21 mouse cellular contexts compared by ENCODE assay signal in the genomic region with DNA sequence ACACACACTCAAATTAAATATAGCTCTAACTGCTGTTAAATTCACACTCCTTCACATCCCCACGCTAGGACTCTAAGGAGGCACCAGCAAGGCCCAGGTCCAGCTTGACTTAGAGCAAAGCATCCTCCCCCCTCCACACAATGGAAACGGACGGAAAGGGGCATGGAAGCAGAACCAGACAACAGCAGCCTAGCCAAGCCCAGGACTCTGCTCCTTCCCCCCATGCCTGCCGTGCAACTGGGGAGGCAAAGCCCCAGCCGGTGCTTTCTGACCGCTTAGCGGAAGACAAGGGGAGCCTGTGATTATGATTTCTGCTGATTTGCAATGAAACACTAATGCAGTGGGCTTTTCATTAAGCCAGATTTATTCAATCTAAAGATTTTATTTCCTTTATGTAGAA.
A peak's percentile ranks its signal among the peaks of the same experiment; 100 is the strongest.
DNase-seq lines count a peak whose midpoint lies in the region; ATAC-seq lines count a peak whose summit lies in the region.
"Had no signal": no experiment of that assay in that cellular context is flagged by ENCODE, and none has a peak within 500 bp of the region (broad histone marks: within the 10 kb centered on the region; RNA-seq: fewer than 3 reads in every experiment).

No protein-coding gene starts in this region.

- H3K9ac ChIP-seq in midbrain, embryonic 13.5 days (replicated peaks): no peak overlapping the region
- H3K9ac ChIP-seq in midbrain, embryonic 15.5 days: no peak overlapping the region
- no peak overlapping the region for H3K9ac ChIP-seq in neural tube, embryonic 15.5 days (replicated peaks)
- H3K9ac ChIP-seq: embryonic facial prominence, embryonic 13.5 days; forebrain, postnatal 0 days; liver, postnatal 0 days; stomach, embryonic 15.5 days had no signal

- H3K27me3 ChIP-seq in heart, embryonic 10.5 days (ENCODE audit: insufficient read depth, poor library complexity, severe bottlenecking): peaks cover 31% of the 10 kb centered on the region
- H3K27me3 ChIP-seq in midbrain, embryonic 10.5 days (ENCODE audit: low read depth, poor library complexity, severe bottlenecking): peaks cover 37% of the 10 kb centered on the region
- peaks cover 28% of the 10 kb centered on the region for H3K27me3 ChIP-seq in midbrain, embryonic 13.5 days
- no peaks in the 10 kb centered on the region for H3K27me3 ChIP-seq in midbrain, embryonic 15.5 days (replicated peaks)
- H3K27me3 ChIP-seq in neural tube, embryonic 15.5 days (replicated peaks): peaks cover 2% of the 10 kb centered on the region; the same call in 1 of the 2 replicates

- H3K4me1 ChIP-seq in heart, embryonic 10.5 days: peaks cover 83% of the 10 kb centered on the region
- H3K4me1 ChIP-seq in midbrain, embryonic 10.5 days: peaks cover 86% of the 10 kb centered on the region
- peaks cover 77% of the 10 kb centered on the region for H3K4me1 ChIP-seq in midbrain, embryonic 13.5 days (replicated peaks)
- peaks cover 74% of the 10 kb centered on the region for H3K4me1 ChIP-seq in midbrain, embryonic 15.5 days
- peaks cover 70% of the 10 kb centered on the region for H3K4me1 ChIP-seq in neural tube, embryonic 15.5 days

- 56% methylated on average over 7 of the region's 7 CpGs for WGBS in heart, embryonic 10.5 days
- 31% methylated on average over 7 of the region's 7 CpGs for WGBS in midbrain, embryonic 10.5 days
- 22% methylated on average over 7 of the region's 7 CpGs for WGBS in midbrain, embryonic 13.5 days
- 29% methylated on average over 7 of the region's 7 CpGs for WGBS in midbrain, embryonic 15.5 days
- 50% methylated on average over 7 of the region's 7 CpGs for WGBS in neural tube, embryonic 15.5 days

- H3K4me3 ChIP-seq in heart, embryonic 10.5 days: no peak overlapping the region
- H3K4me3 ChIP-seq in midbrain, embryonic 10.5 days: no peak overlapping the region
- no peak overlapping the region for H3K4me3 ChIP-seq in midbrain, embryonic 13.5 days (replicated peaks)
- H3K4me3 ChIP-seq in midbrain, embryonic 15.5 days: no peak overlapping the region
- no peak overlapping the region for H3K4me3 ChIP-seq in neural tube, embryonic 15.5 days (replicated peaks)
- H3K4me3 ChIP-seq: embryonic facial prominence, embryonic 13.5 days; liver, embryonic 12.5 days; stomach, embryonic 15.5 days had no signal

- H3K9me3 ChIP-seq in heart, embryonic 10.5 days: no peaks in the 10 kb centered on the region
- H3K9me3 ChIP-seq in midbrain, embryonic 10.5 days (replicated peaks): no peaks in the 10 kb centered on the region
- no peaks in the 10 kb centered on the region for H3K9me3 ChIP-seq in midbrain, embryonic 13.5 days
- H3K9me3 ChIP-seq in midbrain, embryonic 15.5 days: no peaks in the 10 kb centered on the region
- H3K9me3 ChIP-seq in neural tube, embryonic 15.5 days (replicated peaks): no peaks in the 10 kb centered on the region
- H3K9me3 ChIP-seq: embryonic facial prominence, embryonic 13.5 days; liver, embryonic 12.5 days; stomach, embryonic 15.5 days had no signal

- no peaks in the 10 kb centered on the region for H3K36me3 ChIP-seq in heart, embryonic 10.5 days
- H3K36me3 ChIP-seq in midbrain, embryonic 10.5 days: no peaks in the 10 kb centered on the region
- no peaks in the 10 kb centered on the region for H3K36me3 ChIP-seq in midbrain, embryonic 13.5 days
- no peaks in the 10 kb centered on the region for H3K36me3 ChIP-seq in midbrain, embryonic 15.5 days (replicated peaks)
- H3K36me3 ChIP-seq in neural tube, embryonic 15.5 days: no peaks in the 10 kb centered on the region
- H3K36me3 ChIP-seq: embryonic facial prominence, embryonic 13.5 days; liver, embryonic 12.5 days; stomach, embryonic 15.5 days had no signal

- ATAC-seq in midbrain, embryonic 13.5 days: no peak
- ATAC-seq in midbrain, embryonic 15.5 days (replicated peaks): no peak
- ATAC-seq in neural tube, embryonic 15.5 days (ENCODE audit: low FRiP score): no peak
- ATAC-seq: forebrain, postnatal 0 days; intestine, embryonic 16.5 days; liver, embryonic 12.5 days; liver, postnatal 0 days; lung, postnatal 0 days had no signal

- peak overlapping the region; percentile 69 for H3K27ac ChIP-seq in heart, embryonic 10.5 days
- H3K27ac ChIP-seq in midbrain, embryonic 10.5 days (replicated peaks): peak overlapping the region; percentile 81
- no peak overlapping the region for H3K27ac ChIP-seq in midbrain, embryonic 13.5 days
- peak overlapping the region; percentile 27; the same call in 1 of the 2 replicates for H3K27ac ChIP-seq in midbrain, embryonic 15.5 days
- H3K27ac ChIP-seq in neural tube, embryonic 15.5 days (replicated peaks): peak overlapping the region; percentile 34; the same call in 1 of the 2 replicates
- H3K27ac ChIP-seq: embryonic facial prominence, embryonic 13.5 days; kidney, postnatal 0 days; liver, embryonic 12.5 days; stomach, embryonic 15.5 days had no signal

- no peak overlapping the region for H3K4me2 ChIP-seq in midbrain, embryonic 13.5 days (replicated peaks)
- H3K4me2 ChIP-seq in midbrain, embryonic 15.5 days: no peak overlapping the region
- H3K4me2 ChIP-seq in neural tube, embryonic 15.5 days: no peak overlapping the region
- H3K4me2 ChIP-seq: embryonic facial prominence, embryonic 13.5 days; liver, embryonic 12.5 days; stomach, embryonic 15.5 days had no signal

- DNase-seq in heart, embryonic 10.5 days (ENCODE audit: low spot score): no peak
- no peak for DNase-seq in heart, adult 18-20 months
- no peak for DNase-seq in midbrain, embryonic 10.5 days (ENCODE audit: low spot score)
- DNase-seq: adrenal gland, postnatal 25 days; B cell, adult 2 months; cerebellum, adult 11-12 months; cerebellum, postnatal 36 days; forebrain, postnatal 0 days; kidney, adult 8-10 months; kidney, postnatal 4 days; liver, postnatal 0 days; right cerebral cortex, postnatal 25 days had no signal
